Mouse (Mus musculus) heart, postnatal 0 days (tissue): Measurements from ENCODE around the gene Rhoc. TPM values are rescaled to one million over a fixed set of nuclear protein-coding genes. Genes with fewer than 3 reads are reported as not detected.

ENCODE experiments used
- ATAC-seq: fragments of 200-750 bp; cut with Nextera tagmentation; 2 replicates; pipeline ENCODE4 v1.8.0; 2017; ENCODE audit warnings: low read depth, moderate number of reproducible peaks, moderate library complexity; ENCODE audit not compliant: insufficient read depth
- DNase-seq: peaks from one replicate; pipeline ENCODE4 v3.0.0-alpha.2; 2016; ENCODE audit warnings: low spot score
- H3K27ac ChIP-seq: fragments of 300-500 bp; sonication (generic); 2 replicates; pipeline ENCODE4 v1.5.1; 2014; ENCODE audit warnings: low read depth, mild to moderate bottlenecking
- H3K27me3 ChIP-seq: fragments of 300-500 bp; sonication (generic); 2 replicates; pipeline ENCODE4 v1.6.1; 2014; ENCODE audit warnings: low read length, mixed read lengths; ENCODE audit not compliant: control insufficient read depth, insufficient read depth
- H3K36me3 ChIP-seq: fragments of 300-500 bp; sonication (generic); replicated peaks from 2 replicates; pipeline ENCODE4 v1.6.1; 2014; ENCODE audit warnings: low read length, mixed read lengths; ENCODE audit not compliant: control insufficient read depth, insufficient read depth
- H3K4me1 ChIP-seq: fragments of 300-500 bp; sonication (generic); 2 replicates; pipeline ENCODE4 v1.6.1; 2014; ENCODE audit warnings: antibody characterized with exemption; ENCODE audit not compliant: control insufficient read depth, insufficient read depth
- H3K4me2 ChIP-seq: fragments of 300-500 bp; sonication (generic); 2 replicates; pipeline ENCODE4 v1.6.1; 2014; ENCODE audit warnings: low read depth, mild to moderate bottlenecking, low read length, moderate library complexity
- H3K4me3 ChIP-seq: fragments of 300-500 bp; sonication (generic); 2 replicates; pipeline ENCODE4 v1.5.1; 2014; ENCODE audit warnings: low read depth, low read length
- H3K9ac ChIP-seq: fragments of 300-500 bp; sonication (generic); replicated peaks from 2 replicates; pipeline ENCODE4 v1.6.1; 2014; ENCODE audit warnings: low read depth, low read length, mixed read lengths
- H3K9me3 ChIP-seq: fragments of 300-500 bp; sonication (generic); replicated peaks from 2 replicates; pipeline ENCODE4 v1.6.1; 2016; ENCODE audit warnings: low read length; ENCODE audit not compliant: control insufficient read depth
- CTCF ChIP-seq: IDR thresholded peaks from 2 replicates; pipeline ENCODE4 v1.5.1; 2016; ENCODE audit warnings: antibody characterized with exemption, control low read depth, low read depth
- EP300 ChIP-seq: IDR thresholded peaks from 2 replicates; pipeline ENCODE4 v1.6.1; 2016; ENCODE audit warnings: antibody characterized with exemption, low read depth
- WGBS: fragments of 180-500 bp; shearing (Covaris S2); extraction: QIAGEN DNeasy Blood & Tissue Kit; methylation state at CpG from one replicate; pipeline ENCODE4 v1.1.7; 2014; 5-methylcytosine and 5-hydroxymethylcytosine counted together
- polyA plus RNA-seq: library from polyadenylated mRNA; unstranded; fragments of >200 nt; fragmentation: Nextera tagmentation; extraction: Ambion mirVana; gene quantifications from 2 replicates; pipeline ENCODE4 v1.2.1, GENCODE M21; 2015
- total RNA-seq: library from RNA; depleted of rRNA; stranded (reverse); fragments of >200 nt; gene quantifications from 2 replicates; pipeline ENCODE4 v1.2.3, GENCODE M21; 2014; ENCODE audit warnings: low replicate concordance

Gene Rhoc
- total and polyA plus RNA-seq, 2 experiments from 2014 or later: 165 to 170 TPM

- TF ChIP-seq CTCF (peak; percentile 77), EP300 (no peak)
- Histone ChIP-seq H3K9ac (no peak overlapping the region), H3K36me3 (no peaks in the 10 kb centered on the region), H3K9me3 (no peaks in the 10 kb centered on the region), H3K27ac (no peak overlapping the region), H3K4me1 (no peaks in the 10 kb centered on the region), H3K4me2 (no peak overlapping the region), H3K27me3 (no peaks in the 10 kb centered on the region), H3K4me3 (no peak overlapping the region)
- WGBS: 58% methylated on average over 10 of the region's 10 CpGs
- peak; percentile 27 for DNase-seq
- no peak; the same call in 1 of the 2 replicates for ATAC-seq
Observed at GRCm38 (mm10) chr3:104770035-104770434, 18.1 kb upstream of the Rhoc start.

DNA sequence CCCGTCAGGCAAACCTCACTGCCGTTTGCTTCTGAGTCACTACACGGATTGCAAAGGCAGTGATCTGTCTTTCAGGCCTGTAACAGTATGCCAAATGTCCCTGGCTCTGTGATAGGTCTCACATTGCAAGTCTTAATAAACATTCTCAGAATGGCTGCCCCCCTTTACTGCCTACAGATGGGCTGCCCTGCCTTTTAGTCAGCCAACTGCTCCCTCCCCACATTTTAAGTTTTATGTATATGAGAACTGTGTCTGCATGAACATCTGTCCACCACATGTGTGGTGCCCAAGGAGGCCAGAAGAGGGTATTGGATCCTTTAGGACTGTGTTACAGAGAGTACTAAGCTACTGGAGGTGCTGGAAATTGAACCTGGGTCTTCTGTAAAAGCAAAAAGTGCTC, 17.3 kb upstream of the Rhoc start:
- WGBS: 62% methylated on average over 3 of the region's 3 CpGs
- no peak for ATAC-seq
- TF ChIP-seq CTCF (no peak), EP300 (no peak)

DNA sequence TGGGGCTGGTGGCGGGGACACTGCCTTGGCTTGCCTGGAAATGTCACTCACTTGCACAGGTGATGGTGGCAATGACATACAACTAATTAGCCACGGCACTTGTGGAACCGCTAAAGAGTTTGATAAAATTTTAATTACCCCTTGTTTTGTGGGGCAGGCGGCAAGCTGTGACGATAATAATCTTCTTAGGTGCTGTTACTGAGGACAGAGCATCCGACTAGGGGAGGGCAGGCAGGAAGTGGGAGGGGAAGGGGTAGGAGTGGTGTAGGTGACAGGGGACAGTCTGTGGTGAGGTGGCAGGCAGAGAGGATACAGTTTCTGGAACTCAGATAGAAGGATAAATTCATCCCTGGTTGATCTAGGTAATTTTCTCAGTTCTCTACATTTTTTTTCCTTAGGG, 16.7 kb upstream of the Rhoc start:
- H3K9ac ChIP-seq: no peak overlapping the region
- DNase-seq: no peak
- ATAC-seq: no peak
- TF ChIP-seq CTCF: no peak
- TF ChIP-seq EP300: no peak
- H3K36me3 ChIP-seq: no peaks in the 10 kb centered on the region
- H3K27ac ChIP-seq: no peak overlapping the region
- no peaks in the 10 kb centered on the region for H3K4me1 ChIP-seq
- H3K4me3 ChIP-seq: no peak overlapping the region
- H3K9me3 ChIP-seq: no peaks in the 10 kb centered on the region
- peaks cover 6% of the 10 kb centered on the region for H3K27me3 ChIP-seq
- no peak overlapping the region for H3K4me2 ChIP-seq
- 54% methylated on average over 6 of the region's 6 CpGs for WGBS

More for the DNA sequence above, 17.3 kb upstream of the Rhoc start:
- DNase-seq: no peak
- H3K4me3 ChIP-seq: no peak overlapping the region
- no peak overlapping the region for H3K9ac ChIP-seq
- H3K27ac ChIP-seq: no peak overlapping the region
- no peaks in the 10 kb centered on the region for H3K36me3 ChIP-seq
- H3K9me3 ChIP-seq: no peaks in the 10 kb centered on the region
- no peaks in the 10 kb centered on the region for H3K4me1 ChIP-seq
- H3K27me3 ChIP-seq: peaks cover under 1% of the 10 kb centered on the region; the same call in 1 of the 2 replicates
- no peak overlapping the region for H3K4me2 ChIP-seq

- Histone ChIP-seq H3K9me3 (no peaks in the 10 kb centered on the region), H3K27me3 (peaks cover 16% of the 10 kb centered on the region), H3K4me3 (no peak overlapping the region), H3K4me1 (peaks cover 5% of the 10 kb centered on the region; the same call in 1 of the 2 replicates), H3K27ac (no peak overlapping the region), H3K9ac (no peak overlapping the region), H3K36me3 (no peaks in the 10 kb centered on the region), H3K4me2 (no peak overlapping the region)
- TF ChIP-seq EP300: no peak
- TF ChIP-seq CTCF: no peak
- 85% methylated on average over 7 of the region's 7 CpGs for WGBS
- DNase-seq (no peak), ATAC-seq (no peak)
Observed at GRCm38 (mm10) chr3:104773301-104773700, 14.9 kb upstream of the Rhoc start.

DNA sequence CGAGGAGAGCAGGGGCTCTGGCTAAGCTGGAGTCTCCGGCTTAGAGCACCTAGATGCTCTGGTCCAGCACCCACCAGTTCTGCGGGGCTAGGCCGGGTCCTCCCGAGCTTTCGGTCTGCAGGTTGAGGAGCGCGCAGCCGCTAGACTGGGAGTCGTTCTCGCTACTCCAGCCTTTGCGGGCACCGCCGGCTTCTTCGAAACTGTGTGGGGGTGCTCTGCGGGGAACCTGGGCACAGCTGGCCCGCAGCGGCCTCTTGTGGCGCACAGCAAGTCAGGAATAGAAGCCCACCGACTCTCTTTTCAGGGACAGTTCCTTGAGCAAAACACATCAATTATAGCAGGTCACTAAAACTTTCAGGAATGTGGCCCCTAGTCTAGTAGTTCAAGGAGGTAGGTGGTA, 10.8 kb upstream of the Rhoc start:
- Histone ChIP-seq H3K27me3 (peaks cover 16% of the 10 kb centered on the region), H3K9ac (peak overlapping the region; percentile 49; the same call in 1 of the 2 replicates), H3K4me1 (peaks cover 11% of the 10 kb centered on the region), H3K4me3 (peak overlapping the region; percentile 47), H3K36me3 (no peaks in the 10 kb centered on the region), H3K9me3 (no peaks in the 10 kb centered on the region), H3K4me2 (peak overlapping the region; percentile 72), H3K27ac (no peak overlapping the region)
- ATAC-seq (no peak), DNase-seq (peak; percentile 54)
- 3% methylated on average over 20 of the region's 20 CpGs for WGBS
- no peak for TF ChIP-seq EP300
- TF ChIP-seq CTCF: peak; percentile 48

DNA sequence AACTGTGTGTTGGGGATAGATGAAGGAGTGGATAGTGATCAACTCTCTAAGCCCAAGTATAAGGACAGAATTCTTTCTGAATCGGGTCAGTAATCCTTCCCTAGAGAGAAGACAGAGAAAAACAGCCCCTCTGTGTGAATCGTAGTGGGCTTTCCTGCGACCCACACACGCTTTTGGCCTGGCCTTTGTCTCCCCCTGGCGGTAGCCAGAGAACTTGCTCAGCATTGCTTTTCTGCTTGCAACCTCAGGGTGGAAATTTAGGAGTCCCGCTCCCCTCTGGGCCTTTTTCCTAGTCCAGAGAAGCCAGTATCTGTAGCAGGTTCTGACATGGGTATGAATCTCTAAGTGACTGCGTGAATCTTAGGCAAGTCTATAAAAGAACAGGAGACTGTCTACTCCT, 8.2 kb upstream of the Rhoc start:
- DNase-seq (peak; percentile 80), ATAC-seq (no peak)
- no peaks in the 10 kb centered on the region for H3K9me3 ChIP-seq
- peaks cover 16% of the 10 kb centered on the region for H3K27me3 ChIP-seq
- 4% methylated on average over 7 of the region's 7 CpGs for WGBS
- H3K27ac ChIP-seq: no peak overlapping the region
- H3K36me3 ChIP-seq: no peaks in the 10 kb centered on the region
- no peak overlapping the region for H3K4me2 ChIP-seq
- TF ChIP-seq CTCF (peak; percentile 84), EP300 (no peak)
- H3K4me1 ChIP-seq: peaks cover 18% of the 10 kb centered on the region
- no peak overlapping the region; the same call in 1 of the 2 replicates for H3K4me3 ChIP-seq
- H3K9ac ChIP-seq: no peak overlapping the region
